Mouse (Mus musculus) erythroblast, embryonic 14.5 days (primary cell): ENCODE results near the gene Mrpl53.

ENCODE experiments used
- GATA1 ChIP-seq: IDR thresholded peaks from 2 replicates; pipeline ENCODE4 v1.6.1; 2012; ENCODE audit warnings: low read length, inconsistent platforms, mixed read lengths
- TAL1 ChIP-seq: IDR thresholded peaks from 3 replicates; pipeline ENCODE4 v1.6.1; 2012; ENCODE audit warnings: low read length, inconsistent platforms, mixed read lengths

GRCm38 (mm10) chr6:83074979-83075378 is 33.9 kb upstream of the Mrpl53 start:
- TF ChIP-seq TAL1 (no peak), GATA1 (no peak)
